Mouse (Mus musculus): ENCODE measurements around the gene Tuba1c.

Gene Tuba1c

DNA sequence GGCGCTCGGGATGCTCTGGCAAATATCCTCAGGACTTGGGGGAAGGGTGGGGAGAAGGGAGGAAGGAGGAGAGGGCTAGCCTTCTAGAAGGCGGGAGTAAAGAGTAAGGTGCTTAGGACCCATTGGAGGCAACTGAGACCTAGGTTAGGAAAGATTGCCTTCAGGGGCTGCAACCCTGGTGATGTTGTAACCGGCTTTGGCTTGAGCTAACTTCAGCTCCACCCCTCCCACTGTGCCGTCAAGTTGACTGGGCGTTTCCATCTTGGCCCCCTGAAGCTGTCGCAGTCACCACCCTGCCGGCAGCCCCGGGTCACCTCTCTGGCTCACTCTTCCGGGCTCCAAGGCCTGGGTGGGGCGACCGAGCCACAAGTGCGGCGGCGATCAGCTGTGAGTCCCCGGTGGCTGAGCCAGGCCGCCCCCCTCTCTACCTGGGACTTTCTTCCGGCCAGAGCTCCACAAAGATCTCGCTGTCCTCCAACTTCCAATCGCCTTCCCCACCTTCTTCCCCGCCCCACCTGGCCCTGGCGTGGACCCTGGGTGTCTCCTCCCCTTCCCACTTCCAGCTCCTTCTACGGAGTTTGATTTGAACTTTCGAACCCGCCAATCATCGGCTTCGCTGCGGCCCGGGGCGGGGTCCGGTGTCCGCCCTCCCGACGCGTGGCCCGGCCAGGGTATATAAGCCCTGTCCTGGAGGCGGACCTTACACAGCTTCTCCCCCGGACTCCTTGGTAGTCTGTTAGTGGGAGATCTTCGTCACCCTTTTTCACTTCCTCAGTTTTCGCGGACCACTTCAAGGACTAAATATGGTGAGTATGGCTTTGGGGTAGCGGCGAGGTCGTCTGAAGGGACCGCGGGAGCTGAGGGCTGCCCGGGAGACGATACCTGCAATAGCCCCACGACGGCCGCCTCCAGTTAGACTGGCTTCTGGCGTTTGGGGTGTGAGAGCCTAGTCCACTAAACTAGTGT lies at the start of gene Tuba1c:
Gene Tuba1c (plus strand): TSS at position 273 of the 966 bp plus-strand sequence.
- in situ Hi-C loops (cut with MboI; ENCODE audit: low sequenced_read_pairs): no loop called here

- in situ Hi-C loops (cut with MboI; ENCODE audit: low sequenced_read_pairs): no loop called here
Measured at GRCm38 (mm10) chr15:98980012-98980614, 49.6 kb upstream of the Tuba1c start.

DNA sequence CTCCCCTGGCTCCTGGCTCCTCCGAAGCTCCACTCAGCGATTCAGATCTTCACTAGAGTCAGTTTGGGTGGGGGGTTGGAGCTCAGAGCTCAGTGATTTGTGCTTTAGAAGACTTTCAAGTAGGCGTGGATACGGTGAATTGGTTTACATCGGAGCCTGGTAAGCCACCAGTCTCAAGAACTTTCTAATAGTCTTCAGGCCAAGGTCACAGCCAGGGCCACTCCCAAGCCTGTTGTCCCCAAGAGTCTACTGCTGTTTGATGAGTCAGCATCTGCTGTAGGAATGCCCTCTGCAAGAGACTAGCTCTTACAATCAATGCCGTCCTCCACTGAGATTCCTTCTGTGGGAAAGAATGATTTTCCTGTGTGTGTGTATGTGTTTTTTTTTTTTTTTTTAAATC lies 47.6 kb upstream of the Tuba1c start:
- in situ Hi-C loops (cut with MboI; ENCODE audit: low sequenced_read_pairs): no loop called here

- in situ Hi-C loops (cut with MboI; ENCODE audit: low sequenced_read_pairs): no loop called here
Measured at GRCm38 (mm10) chr15:98983431-98984081, 46.1 kb upstream of the Tuba1c start.

DNA sequence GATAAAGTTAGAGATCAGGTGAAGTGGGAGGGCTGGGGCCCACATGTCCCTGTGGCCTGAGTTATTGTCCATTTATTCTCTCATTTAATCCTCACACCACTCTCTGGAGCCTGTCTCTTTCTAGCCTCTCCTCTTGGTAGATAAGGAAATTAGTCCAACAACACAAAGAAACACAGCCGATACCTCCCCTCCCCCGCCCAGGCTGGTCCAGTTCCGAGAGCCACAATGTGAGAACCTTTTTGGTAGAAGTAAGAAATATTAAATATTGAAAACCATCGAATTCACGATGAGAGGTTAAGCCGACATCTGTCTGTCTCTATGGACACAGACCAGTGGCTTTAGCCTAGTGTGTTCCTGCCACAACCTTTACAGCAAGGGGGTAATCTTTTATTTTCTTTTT lies 45.0 kb upstream of the Tuba1c start:
- in situ Hi-C loops (cut with MboI; ENCODE audit: low sequenced_read_pairs): no loop called here

- in situ Hi-C loops (cut with MboI; ENCODE audit: low sequenced_read_pairs): no loop called here
Measured at GRCm38 (mm10) chr15:98985240-98985981, 44.3 kb upstream of the Tuba1c start.

- in situ Hi-C loops (cut with MboI; ENCODE audit: low sequenced_read_pairs): no loop called here
Measured at GRCm38 (mm10) chr15:98985982-98986715, 43.5 kb upstream of the Tuba1c start.

- in situ Hi-C loops (cut with MboI; ENCODE audit: low sequenced_read_pairs): no loop called here
Measured at GRCm38 (mm10) chr15:98987077-98987630, 42.5 kb upstream of the Tuba1c start.

- in situ Hi-C loops (cut with MboI; ENCODE audit: low sequenced_read_pairs): no loop called here
Measured at GRCm38 (mm10) chr15:98987661-98988181, 42.0 kb upstream of the Tuba1c start.

DNA sequence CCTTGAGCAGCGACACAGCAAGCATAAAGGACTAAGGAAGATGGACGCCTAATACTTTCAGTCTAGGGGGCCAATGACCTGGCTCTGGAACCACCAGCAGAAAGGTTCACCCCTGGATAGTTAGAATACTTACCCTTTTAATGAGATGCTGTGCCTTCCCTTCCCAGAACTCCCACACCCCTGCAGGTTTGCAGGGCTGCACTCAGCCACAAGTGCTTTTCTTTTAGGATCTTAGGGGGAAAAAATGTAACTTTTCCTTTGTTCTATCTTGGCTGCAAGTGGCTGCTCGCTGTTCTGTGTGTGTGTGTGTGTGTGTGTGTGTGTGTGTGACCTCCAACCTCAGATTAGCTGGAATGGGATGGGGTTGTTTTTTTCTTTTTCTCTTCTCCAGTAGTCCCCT lies 40.9 kb upstream of the Tuba1c start:
- in situ Hi-C loops (cut with MboI; ENCODE audit: low sequenced_read_pairs): no loop called here

DNA sequence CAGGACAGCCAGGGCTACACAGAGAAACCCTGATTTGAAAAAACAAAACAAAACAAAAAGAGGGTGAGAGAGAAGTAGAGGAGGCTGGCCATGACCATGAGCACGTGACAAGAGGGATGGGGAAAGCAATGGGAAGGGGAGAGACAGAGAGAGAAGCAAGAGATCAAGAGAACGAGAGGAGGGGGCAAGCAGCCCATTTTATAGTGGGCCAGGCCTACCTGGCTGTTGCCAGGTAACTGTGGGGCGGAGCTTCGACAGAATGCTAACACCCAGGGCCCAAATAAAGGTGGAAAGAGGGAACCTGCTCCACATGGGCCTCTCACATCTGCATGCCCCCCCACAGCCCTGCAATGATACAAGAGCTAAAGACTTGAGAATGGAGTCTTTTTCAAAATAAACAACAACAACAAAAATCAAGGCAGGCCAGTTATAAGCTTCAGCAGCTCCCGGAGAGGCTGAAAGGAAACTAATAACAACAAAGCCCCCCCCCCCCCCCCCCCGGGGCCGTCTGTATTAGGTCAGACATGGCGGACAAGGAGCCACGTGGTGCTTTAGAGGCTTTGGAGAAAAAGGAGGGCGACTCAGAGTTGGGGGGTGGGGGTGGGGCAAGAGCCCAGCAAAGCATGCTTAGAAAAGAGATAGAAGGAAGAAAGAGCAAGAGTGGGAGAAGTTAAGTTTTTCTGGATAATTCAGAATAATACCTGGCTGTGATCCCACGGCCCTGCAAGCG lies 39.8 kb upstream of the Tuba1c start:
- in situ Hi-C loops (cut with MboI; ENCODE audit: low sequenced_read_pairs): no loop called here

- in situ Hi-C loops (cut with MboI; ENCODE audit: low sequenced_read_pairs): no loop called here
Measured at GRCm38 (mm10) chr15:98990669-98991539, 38.8 kb upstream of the Tuba1c start.

DNA sequence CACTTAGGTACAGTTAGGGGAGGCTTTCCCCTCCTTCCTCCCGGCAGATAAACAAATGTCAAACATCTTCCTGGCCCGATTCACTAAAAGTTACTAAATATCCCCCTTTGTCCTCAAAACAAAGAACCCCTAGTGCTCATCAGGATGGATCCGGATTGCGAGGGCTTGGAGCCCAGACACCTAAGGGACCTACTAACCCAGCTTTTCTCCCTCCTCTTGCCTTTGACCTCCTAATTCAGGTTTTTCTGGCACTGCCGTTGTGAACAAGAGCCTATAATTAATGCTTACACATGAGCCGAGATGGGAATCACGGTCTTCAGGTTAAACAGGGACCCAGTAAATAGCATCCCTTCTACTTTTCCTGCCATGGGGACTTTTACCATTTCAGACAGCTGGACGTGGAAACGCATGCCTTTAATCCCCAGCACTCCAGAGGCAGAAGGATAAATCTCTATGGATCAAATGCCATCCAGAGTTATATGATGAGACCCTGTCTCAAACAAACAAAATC lies 38.1 kb upstream of the Tuba1c start:
- in situ Hi-C loops (cut with MboI; ENCODE audit: low sequenced_read_pairs): no loop called here

GRCm38 (mm10) chr15:98992086-98992912 lies 37.4 kb upstream of the Tuba1c start:
- in situ Hi-C loops (cut with MboI; ENCODE audit: low sequenced_read_pairs): no loop called here

DNA sequence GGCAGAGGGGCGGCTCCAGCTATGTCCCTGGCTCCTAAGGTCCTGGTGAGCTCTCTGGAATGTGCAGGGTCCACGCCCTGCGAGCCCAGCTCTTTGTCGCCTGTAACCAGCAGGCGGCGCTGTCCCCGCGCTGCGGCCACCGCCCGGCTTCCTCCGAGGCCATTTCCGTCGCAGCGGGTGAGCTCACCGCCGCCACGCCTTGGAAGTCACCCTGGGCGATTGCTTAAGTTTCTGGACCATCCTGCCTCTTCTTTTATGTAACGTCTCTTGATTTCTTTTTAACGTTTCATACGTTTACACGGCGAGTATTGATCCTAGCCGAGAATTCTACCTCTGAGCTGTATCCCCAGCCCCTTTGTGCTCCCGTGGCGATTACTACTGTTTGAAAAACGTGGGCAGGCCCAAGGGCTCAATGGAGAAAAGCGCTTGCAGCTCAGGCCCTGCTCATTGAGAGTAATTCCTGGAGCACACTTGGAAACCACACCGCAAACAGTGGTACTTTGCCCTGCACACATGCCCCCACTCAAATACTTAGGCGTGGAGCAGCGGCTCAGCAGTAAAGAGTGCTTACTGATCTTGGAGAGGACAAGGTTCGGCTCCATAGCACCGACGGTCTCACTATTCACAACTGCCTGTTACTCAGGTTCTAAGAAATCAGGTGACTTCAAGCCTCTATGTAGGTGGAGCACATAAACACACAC lies 36.4 kb upstream of the Tuba1c start:
- in situ Hi-C loops (cut with MboI; ENCODE audit: low sequenced_read_pairs): no loop called here

GRCm38 (mm10) chr15:98993865-98994264 lies 35.8 kb upstream of the Tuba1c start:
- in situ Hi-C loops (cut with MboI; ENCODE audit: low sequenced_read_pairs): no loop called here
